Mouse (Mus musculus): ENCODE measurements around the gene Hspa8. TPM values are rescaled to one million over a fixed set of nuclear protein-coding genes. Genes with fewer than 3 reads are reported as not detected.

Hspa8 gene
- 2,231 and 3,398 TPM in 2 replicates for polyA plus RNA-seq (2012; rRNA removed; ENCODE audit: low replicate concordance)

DNA sequence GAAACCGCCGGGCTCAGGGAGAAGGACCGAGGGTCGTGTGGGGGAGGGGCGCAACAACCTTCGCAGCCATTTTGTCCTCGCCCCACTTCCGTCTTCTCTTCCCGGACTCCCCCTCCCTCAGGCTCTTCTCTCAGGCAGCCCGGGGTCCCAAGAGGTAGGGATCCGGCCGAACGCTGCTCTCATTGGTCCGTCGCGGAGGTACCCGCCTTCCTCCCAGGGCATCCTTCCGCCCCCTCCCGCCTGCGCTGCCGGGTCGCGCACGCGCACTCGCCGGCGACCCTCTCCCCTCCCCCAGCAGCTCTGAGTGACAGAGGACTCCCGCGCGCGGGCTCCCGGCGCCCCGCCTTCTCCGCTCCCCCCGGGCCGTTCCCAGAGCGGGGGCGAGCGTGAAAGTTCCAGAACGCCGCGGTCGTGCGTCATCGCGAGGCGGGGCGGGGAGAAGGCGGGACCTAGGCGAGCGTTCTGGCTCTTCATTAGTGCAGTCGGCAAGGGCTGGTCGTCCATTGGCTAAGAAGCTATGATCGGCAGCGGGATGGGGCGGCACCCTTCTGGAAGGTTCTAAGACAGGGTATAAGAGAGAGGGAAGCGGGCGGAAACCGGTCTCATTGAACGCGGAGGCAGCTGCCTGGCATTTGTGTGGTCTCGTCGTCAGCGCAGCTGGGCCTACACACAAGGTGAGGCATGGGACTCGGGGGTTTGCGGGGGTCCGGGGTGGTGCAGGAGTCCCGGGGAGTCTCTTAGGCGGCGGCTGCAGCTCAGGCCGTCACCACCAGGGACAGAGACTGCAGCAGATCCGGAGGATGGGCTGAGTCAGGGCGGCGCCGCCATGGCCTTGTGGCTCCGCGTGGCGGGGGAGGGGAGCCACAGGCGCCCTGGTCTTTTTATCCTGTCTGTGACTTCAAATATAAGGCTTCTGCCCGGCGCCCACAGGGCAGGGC lies at the start of gene Hspa8:
TSS of gene Hspa8 (plus strand) at position 310 of the 938 bp plus-strand sequence.

Other genes with a start within 250 kb of the Hspa8 start
- gene Gm21915, start 130.4 kb upstream of the Hspa8 start, polyA plus RNA-seq (2012; rRNA removed; ENCODE audit: low replicate concordance): not detected in 2 replicates
- gene Clmp, start 115.0 kb upstream of the Hspa8 start, polyA plus RNA-seq (2012; rRNA removed; ENCODE audit: low replicate concordance): 32.3 and 80.5 TPM in 2 replicates
- gene Bsx, start 73.1 kb downstream of the Hspa8 start, polyA plus RNA-seq (2012; rRNA removed; ENCODE audit: low replicate concordance): not detected in 2 replicates
- gene Jhy, start 163.1 kb downstream of the Hspa8 start, polyA plus RNA-seq (2012; rRNA removed; ENCODE audit: low replicate concordance): not detected in 2 replicates
- gene Crtam, start 203.6 kb downstream of the Hspa8 start, polyA plus RNA-seq (2012; rRNA removed; ENCODE audit: low replicate concordance): 0.14 TPM in 1 of 2 replicates, not detected in the other